ENCODE assay signal across 26 mouse cellular contexts in genomic region chr1:78057939-78058338, GRCm38 (mm10).
DNase-seq lines count a peak whose midpoint lies in the region; ATAC-seq and TF ChIP-seq lines count a peak whose summit lies in the region.
"Had no signal": no experiment of that assay in that cellular context is flagged by ENCODE, and none has a peak within 500 bp of the region (broad histone marks: within the 10 kb centered on the region; RNA-seq: fewer than 3 reads in every experiment).

No protein-coding gene starts in this region.

- no peaks in the 10 kb centered on the region for H3K4me1 ChIP-seq in G1E (ENCODE audit: insufficient read depth, low read depth, low read length)
- H3K4me1 ChIP-seq in bone marrow macrophage, adult 2 months (ENCODE audit: control insufficient read depth, insufficient read depth, low read length), result no peaks in the 10 kb centered on the region
- H3K4me1 ChIP-seq: forebrain, embryonic 13.5 days; neural tube, embryonic 15.5 days had no signal

- ATAC-seq in G1E (ENCODE audit: extremely low read depth, insufficient number of reproducible peaks, low FRiP score, poor library complexity, severe bottlenecking), result peak; percentile 90
- ATAC-seq: activated CD4-positive, CD25-positive, alpha-beta regulatory T cell, adult 4 months; forebrain, embryonic 13.5 days; intestine, postnatal 0 days had no signal

- peak; percentile 2 to 8 for DNase-seq in heart, postnatal 10 days
- no peak for DNase-seq in heart, adult 18-20 months
- DNase-seq in G1E (ENCODE audit: low spot score), result no peak
- no peak for DNase-seq in thymus, postnatal 36 days
- DNase-seq in left cerebral cortex, adult 8-10 months (ENCODE audit: low spot score in 2 of 2), result no peak
- no peak for DNase-seq in embryo, embryonic 10 days (ENCODE audit: low spot score)
- DNase-seq: adrenal gland, adult 8-10 months; cerebellum, adult 18-20 months; cerebellum, postnatal 10 days; gastrocnemius, postnatal 14 days; kidney, adult 9 months; kidney, postnatal 10 days; liver; lung, adult 2 months; lung, postnatal 10 days; midbrain, embryonic 14.5 days; spleen, adult 18-20 months; thymus, postnatal 4 days had no signal

- intact Hi-C loops in heart, postnatal 10 days (cut with DNase I), result no loop called here

- H3K27ac ChIP-seq in bone marrow macrophage, adult 2 months (ENCODE audit: insufficient read depth, low read depth, low read length), result peak overlapping the region; percentile 74
- H3K27ac ChIP-seq: forebrain, embryonic 13.5 days; hindbrain, embryonic 14.5 days; liver, embryonic 14.5 days; macrophage; neural tube, embryonic 15.5 days had no signal

- H3K27me3 ChIP-seq in G1E (ENCODE audit: insufficient read depth, low read length), result no peaks in the 10 kb centered on the region; the same call in 1 of the 2 replicates
- H3K27me3 ChIP-seq: forebrain, embryonic 13.5 days; neural tube, embryonic 15.5 days had no signal

- no peak for TF ChIP-seq POLR2A in bone marrow macrophage, adult 2 months (IDR thresholded peaks at IDR 0.05; ENCODE audit: borderline replicate concordance, low read depth, low read length)

- no peak overlapping the region for H3K4me3 ChIP-seq in G1E (ENCODE audit: low read depth, low read length)
- H3K4me3 ChIP-seq in bone marrow macrophage, adult 2 months (ENCODE audit: insufficient read depth, low read length), result no peak overlapping the region
- H3K4me3 ChIP-seq: forebrain, embryonic 13.5 days; neural tube, embryonic 15.5 days had no signal

- TF ChIP-seq CTCF in G1E (IDR thresholded peaks at IDR 0.05; ENCODE audit: low read depth, low read length), result no peak
- no peak for TF ChIP-seq CTCF in bone marrow macrophage, adult 2 months (IDR thresholded peaks at IDR 0.05; ENCODE audit: low read depth, low read length)

- H3K36me3 ChIP-seq in G1E (replicated peaks), result no peaks in the 10 kb centered on the region
- H3K36me3 ChIP-seq: neural tube, embryonic 15.5 days had no signal

- peaks cover 2% of the 10 kb centered on the region; the same call in 1 of the 2 replicates for H3K9me3 ChIP-seq in G1E (replicated peaks)
- H3K9me3 ChIP-seq: forebrain, embryonic 13.5 days; neural tube, embryonic 15.5 days had no signal

Comparison
In these comparisons a context has a peak if more than half of its experiments do, and no peak if none do; other contexts are left out.
1. DNase-seq: peak in heart, postnatal 10 days (2 of 2); none in heart, adult 18-20 months (0 of 2), G1E (single experiment), thymus, postnatal 36 days (0 of 2), left cerebral cortex, adult 8-10 months (0 of 2) and embryo, embryonic 10 days (single experiment).